Mouse (Mus musculus): ENCODE measurements around the gene Zfp541. TPM values are rescaled to one million over a fixed set of nuclear protein-coding genes. Genes with fewer than 3 reads are reported as not detected.

Zfp541 gene
- polyA plus RNA-seq, 1 experiment from 2014 or later: not detected

DNA sequence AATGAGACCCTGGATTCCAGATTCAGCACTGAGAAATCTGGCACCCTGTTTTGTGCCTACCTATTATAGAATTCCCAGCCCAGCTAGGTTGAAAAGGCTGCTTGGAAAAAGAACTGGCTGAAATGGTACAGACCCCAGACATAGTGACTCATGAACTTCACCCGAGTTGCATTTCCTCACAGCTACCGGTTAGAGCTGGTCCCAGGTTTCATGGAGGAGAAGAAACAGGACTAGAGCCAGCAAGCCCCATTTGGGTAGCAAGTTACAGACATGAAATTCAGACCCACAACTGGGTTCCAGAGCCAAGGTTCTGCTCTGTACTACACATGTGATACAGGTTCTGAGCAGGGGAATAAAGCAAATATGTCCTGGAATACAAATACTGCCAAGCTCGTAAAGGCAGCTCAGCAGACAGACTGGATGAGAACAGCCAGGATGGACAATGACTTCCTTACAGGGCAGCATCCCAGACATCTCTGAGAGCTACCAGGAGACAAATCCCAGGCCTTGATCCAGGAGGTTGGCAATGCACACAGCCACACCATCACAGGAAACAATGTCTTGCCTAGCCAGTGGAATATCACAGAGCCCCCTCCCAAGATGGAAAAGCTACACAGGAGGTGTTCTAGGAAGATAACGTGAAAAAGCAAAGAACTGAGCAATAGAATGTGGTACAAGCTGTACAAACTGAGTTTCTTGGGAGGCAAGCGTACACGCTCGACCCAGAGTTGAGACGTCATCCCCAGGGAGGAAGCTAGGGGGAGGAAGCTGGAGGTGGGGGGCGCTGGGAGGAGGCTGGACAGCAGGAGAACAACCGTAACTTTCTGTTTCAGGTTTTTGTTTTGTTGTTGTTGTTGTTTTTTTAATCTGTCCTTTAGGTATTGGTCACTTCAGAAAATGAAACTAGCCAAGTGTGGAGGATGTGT lies 18.5 kb upstream of the Zfp541 start:
- Histone ChIP-seq H3K4me2 (ENCODE audit: low read depth, low read length) (peak overlapping the region; percentile 25; the same call in 1 of the 2 replicates), H3K9me3 (replicated peaks; ENCODE audit: control insufficient read depth, low read length) (no peaks in the 10 kb centered on the region), H3K36me3 (ENCODE audit: control insufficient read depth, insufficient read depth) (no peaks in the 10 kb centered on the region), H3K9ac (ENCODE audit: low read depth, low read length) (no peak overlapping the region), H3K4me1 (ENCODE audit: control insufficient read depth, low read depth, low read length) (peaks cover 48% of the 10 kb centered on the region), H3K27me3 (ENCODE audit: control insufficient read depth, insufficient read depth, low read depth, low read length) (no peaks in the 10 kb centered on the region), H3K27ac (ENCODE audit: low read length) (peak overlapping the region; percentile 18; the same call in 1 of the 2 replicates), H3K4me3 (ENCODE audit: low read depth, low read length) (no peak overlapping the region)
- no peak for ATAC-seq (ENCODE audit: low read depth)
- WGBS (ENCODE audit: insufficient replicate concordance): 49% methylated on average over 10 of the region's 10 CpGs

DNA sequence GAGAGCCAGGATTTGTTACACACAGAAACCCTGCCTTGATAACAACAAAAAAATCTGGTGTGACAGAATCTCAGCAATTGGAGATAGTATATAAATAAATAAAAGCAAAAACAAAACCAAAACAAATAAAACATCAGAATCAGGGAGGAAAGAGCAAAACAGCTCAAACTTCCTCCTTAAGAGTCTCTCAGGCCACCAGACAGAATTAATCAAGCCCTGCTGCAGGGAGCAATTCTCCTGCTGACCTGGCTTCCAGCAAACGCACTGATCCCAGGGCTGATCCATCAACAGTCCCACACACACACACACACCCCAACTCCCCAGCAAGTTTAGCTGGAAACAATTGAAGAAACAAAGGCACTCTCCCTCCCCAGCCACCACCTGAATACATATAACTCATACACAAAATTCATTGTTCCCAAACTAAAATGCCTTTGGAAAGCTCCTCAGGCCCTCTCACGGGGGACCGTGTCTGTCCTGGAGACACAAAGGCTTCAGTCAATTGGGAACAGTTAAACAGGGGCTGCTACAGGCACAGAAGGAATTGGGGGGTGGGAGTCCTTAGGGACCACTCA lies 17.7 kb upstream of the Zfp541 start:
- no peaks in the 10 kb centered on the region for H3K36me3 ChIP-seq (ENCODE audit: control insufficient read depth, insufficient read depth)
- peak overlapping the region; percentile 18 for H3K27ac ChIP-seq (ENCODE audit: low read length)
- H3K4me2 ChIP-seq (ENCODE audit: low read depth, low read length): peak overlapping the region; percentile 25; the same call in 1 of the 2 replicates
- H3K27me3 ChIP-seq (ENCODE audit: control insufficient read depth, insufficient read depth, low read depth, low read length): no peaks in the 10 kb centered on the region
- no peaks in the 10 kb centered on the region for H3K9me3 ChIP-seq (replicated peaks; ENCODE audit: control insufficient read depth, low read length)
- WGBS (ENCODE audit: insufficient replicate concordance): 50% methylated on average over 3 of the region's 3 CpGs
- ATAC-seq (ENCODE audit: low read depth): no peak
- H3K4me3 ChIP-seq (ENCODE audit: low read depth, low read length): no peak overlapping the region
- peaks cover 48% of the 10 kb centered on the region for H3K4me1 ChIP-seq (ENCODE audit: control insufficient read depth, low read depth, low read length)
- H3K9ac ChIP-seq (ENCODE audit: low read depth, low read length): peak overlapping the region; percentile 7; the same call in 1 of the 2 replicates

GRCm38 (mm10) chr7:16044531-16044930 lies 17.1 kb upstream of the Zfp541 start:
- Histone ChIP-seq H3K4me3 (ENCODE audit: low read depth, low read length) (no peak overlapping the region), H3K4me1 (ENCODE audit: control insufficient read depth, low read depth, low read length) (peaks cover 48% of the 10 kb centered on the region), H3K9me3 (replicated peaks; ENCODE audit: control insufficient read depth, low read length) (no peaks in the 10 kb centered on the region), H3K9ac (ENCODE audit: low read depth, low read length) (peak overlapping the region; percentile 12; the same call in 1 of the 2 replicates), H3K36me3 (ENCODE audit: control insufficient read depth, insufficient read depth) (no peaks in the 10 kb centered on the region), H3K4me2 (ENCODE audit: low read depth, low read length) (no peak overlapping the region), H3K27ac (ENCODE audit: low read length) (peak overlapping the region; percentile 90; the same call in 1 of the 2 replicates), H3K27me3 (ENCODE audit: control insufficient read depth, insufficient read depth, low read depth, low read length) (no peaks in the 10 kb centered on the region)
- ATAC-seq (ENCODE audit: low read depth): no peak
- 59% methylated on average over 5 of the region's 5 CpGs for WGBS (ENCODE audit: insufficient replicate concordance)

GRCm38 (mm10) chr7:16045538-16045937 lies 16.1 kb upstream of the Zfp541 start:
- no peaks in the 10 kb centered on the region for H3K36me3 ChIP-seq (ENCODE audit: control insufficient read depth, insufficient read depth)
- peak overlapping the region; percentile 92 for H3K9ac ChIP-seq (ENCODE audit: low read depth, low read length)
- H3K27ac ChIP-seq (ENCODE audit: low read length): peak overlapping the region; percentile 90
- H3K9me3 ChIP-seq (replicated peaks; ENCODE audit: control insufficient read depth, low read length): no peaks in the 10 kb centered on the region
- H3K4me2 ChIP-seq (ENCODE audit: low read depth, low read length): peak overlapping the region; percentile 94
- peak overlapping the region; percentile 89 for H3K4me3 ChIP-seq (ENCODE audit: low read depth, low read length)
- no peak for ATAC-seq (ENCODE audit: low read depth)
- WGBS (ENCODE audit: insufficient replicate concordance): 44% methylated on average over 2 of the region's 2 CpGs
- no peaks in the 10 kb centered on the region for H3K27me3 ChIP-seq (ENCODE audit: control insufficient read depth, insufficient read depth, low read depth, low read length)
- peaks cover 55% of the 10 kb centered on the region for H3K4me1 ChIP-seq (ENCODE audit: control insufficient read depth, low read depth, low read length)

DNA sequence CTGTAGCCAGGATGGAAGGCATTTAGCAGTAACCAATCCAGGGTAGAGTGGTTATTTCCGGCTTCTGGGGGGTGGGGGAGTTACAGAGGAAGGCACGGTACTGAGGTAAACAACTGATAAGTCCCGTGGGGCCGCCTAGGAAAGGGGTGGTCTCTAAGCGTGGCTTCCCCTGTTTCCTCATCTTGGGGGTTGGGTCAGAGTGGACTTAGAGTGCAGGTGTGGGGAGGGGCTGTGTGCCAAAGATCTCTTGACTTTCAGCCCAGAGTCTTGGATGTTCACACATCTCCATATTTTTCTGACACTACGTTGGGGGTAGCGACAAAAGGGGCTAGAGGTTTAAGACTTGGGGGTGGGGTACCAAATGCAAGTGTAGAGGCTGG lies 15.5 kb upstream of the Zfp541 start:
- Histone ChIP-seq H3K36me3 (ENCODE audit: control insufficient read depth, insufficient read depth) (no peaks in the 10 kb centered on the region), H3K4me3 (ENCODE audit: low read depth, low read length) (peak overlapping the region; percentile 89), H3K4me2 (ENCODE audit: low read depth, low read length) (peak overlapping the region; percentile 94), H3K4me1 (ENCODE audit: control insufficient read depth, low read depth, low read length) (peaks cover 59% of the 10 kb centered on the region), H3K9me3 (replicated peaks; ENCODE audit: control insufficient read depth, low read length) (no peaks in the 10 kb centered on the region), H3K9ac (ENCODE audit: low read depth, low read length) (peak overlapping the region; percentile 92), H3K27me3 (ENCODE audit: control insufficient read depth, insufficient read depth, low read depth, low read length) (no peaks in the 10 kb centered on the region), H3K27ac (ENCODE audit: low read length) (peak overlapping the region; percentile 90)
- WGBS (ENCODE audit: insufficient replicate concordance): under 1% methylated on average over 7 of the region's 7 CpGs
- ATAC-seq (ENCODE audit: low read depth): peak; percentile 49

GRCm38 (mm10) chr7:16046481-16047337 lies 14.9 kb upstream of the Zfp541 start:
- Histone ChIP-seq H3K9ac (ENCODE audit: low read depth, low read length) (peak overlapping the region; percentile 92), H3K36me3 (ENCODE audit: control insufficient read depth, insufficient read depth) (no peaks in the 10 kb centered on the region), H3K4me2 (ENCODE audit: low read depth, low read length) (peak overlapping the region; percentile 94), H3K4me1 (ENCODE audit: control insufficient read depth, low read depth, low read length) (peaks cover 63% of the 10 kb centered on the region), H3K27me3 (ENCODE audit: control insufficient read depth, insufficient read depth, low read depth, low read length) (no peaks in the 10 kb centered on the region), H3K27ac (ENCODE audit: low read length) (peak overlapping the region; percentile 90), H3K4me3 (ENCODE audit: low read depth, low read length) (peak overlapping the region; percentile 89), H3K9me3 (replicated peaks; ENCODE audit: control insufficient read depth, low read length) (no peaks in the 10 kb centered on the region)
- peak; percentile 25 for ATAC-seq (ENCODE audit: low read depth)
- under 1% methylated on average over 45 of the region's 46 CpGs for WGBS (ENCODE audit: insufficient replicate concordance)

DNA sequence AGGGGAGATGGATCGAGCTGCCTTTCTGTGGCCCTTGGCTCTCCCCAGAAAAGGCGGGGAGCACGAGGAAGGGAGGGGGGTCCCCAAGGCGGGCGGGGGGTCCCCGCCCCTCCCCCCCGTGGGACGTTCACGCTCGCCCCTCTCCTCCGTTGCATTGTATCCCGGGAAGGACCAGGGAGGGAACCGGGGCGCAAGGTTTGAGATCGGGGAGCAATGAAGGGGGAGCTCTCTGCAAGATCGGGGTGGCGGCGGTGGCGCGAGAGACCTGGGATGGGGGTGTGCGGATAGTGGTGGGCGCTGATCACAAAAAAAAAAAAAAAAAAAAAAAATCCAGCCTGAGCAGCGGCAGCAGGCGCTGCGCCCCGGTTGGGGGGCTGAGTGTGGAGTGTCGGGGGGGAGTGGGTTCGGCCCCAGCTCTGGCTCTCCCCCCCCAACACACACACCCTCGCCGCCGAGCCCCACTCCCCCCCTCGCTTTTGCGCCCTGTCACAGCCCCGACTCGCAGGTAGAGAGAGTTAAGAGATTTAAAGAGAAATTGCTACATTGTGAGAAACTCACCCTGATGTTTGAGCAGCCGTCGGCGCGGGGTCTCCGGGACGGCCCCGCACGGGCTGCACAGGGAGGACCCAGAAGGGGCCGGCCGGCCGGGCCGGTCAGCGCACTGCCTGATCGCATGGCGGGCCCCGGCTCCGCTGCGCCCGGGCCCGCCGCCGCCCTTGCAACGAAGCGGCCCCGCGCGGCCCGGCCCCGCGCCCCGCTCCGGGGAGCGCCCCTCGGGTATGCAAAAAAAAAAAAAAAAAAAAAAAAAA lies 14.1 kb upstream of the Zfp541 start, which contains the start of gene Bicra:
Bicra (minus strand) TSS at position 584 of the 809 bp plus-strand sequence.
- no peaks in the 10 kb centered on the region for H3K27me3 ChIP-seq (ENCODE audit: control insufficient read depth, insufficient read depth, low read depth, low read length)
- no peaks in the 10 kb centered on the region for H3K36me3 ChIP-seq (ENCODE audit: control insufficient read depth, insufficient read depth)
- H3K4me2 ChIP-seq (ENCODE audit: low read depth, low read length): peak within 1 kb of the TSS; percentile 95
- WGBS (ENCODE audit: insufficient replicate concordance): 1% methylated on average over 66 of the region's 69 CpGs
- peak within 1 kb of the TSS; percentile 92 for H3K9ac ChIP-seq (ENCODE audit: low read depth, low read length)
- H3K27ac ChIP-seq (ENCODE audit: low read length): peak within 1 kb of the TSS; percentile 90
- peak within 1 kb of the TSS; percentile 89 for H3K4me3 ChIP-seq (ENCODE audit: low read depth, low read length)
- H3K9me3 ChIP-seq (replicated peaks; ENCODE audit: control insufficient read depth, low read length): no peaks in the 10 kb centered on the region
- H3K4me1 ChIP-seq (ENCODE audit: control insufficient read depth, low read depth, low read length): peaks cover 65% of the 10 kb centered on the region
- ATAC-seq (ENCODE audit: low read depth): peak; percentile 51

GRCm38 (mm10) chr7:16048164-16048564 lies 13.4 kb upstream of the Zfp541 start:
- peak overlapping the region; percentile 92 for H3K9ac ChIP-seq (ENCODE audit: low read depth, low read length)
- ATAC-seq (ENCODE audit: low read depth): peak; percentile 79
- peak overlapping the region; percentile 95 for H3K4me2 ChIP-seq (ENCODE audit: low read depth, low read length)
- peaks cover 64% of the 10 kb centered on the region for H3K4me1 ChIP-seq (ENCODE audit: control insufficient read depth, low read depth, low read length)
- WGBS (ENCODE audit: insufficient replicate concordance): under 1% methylated on average over 20 of the region's 20 CpGs
- H3K36me3 ChIP-seq (ENCODE audit: control insufficient read depth, insufficient read depth): no peaks in the 10 kb centered on the region
- H3K4me3 ChIP-seq (ENCODE audit: low read depth, low read length): peak overlapping the region; percentile 89
- H3K27ac ChIP-seq (ENCODE audit: low read length): peak overlapping the region; percentile 90
- H3K27me3 ChIP-seq (ENCODE audit: control insufficient read depth, insufficient read depth, low read depth, low read length): no peaks in the 10 kb centered on the region
- no peaks in the 10 kb centered on the region for H3K9me3 ChIP-seq (replicated peaks; ENCODE audit: control insufficient read depth, low read length)
